Mouse (Mus musculus): ENCODE data around the gene Ncoa1.

Ncoa1 gene

GRCm38 (mm10) chr12:4433549-4433948 lies 43.4 kb downstream of the Ncoa1 start:
- CTCF ChIA-PET = no interaction called here
- POLR2A ChIA-PET = interaction anchor here in 1 of 4 experiments (0.6 to 1.2 kb wide), 2 partner anchors 13 to 90 kb away, joined by 3 read pairs; no protein-coding TSS in a partner anchor

- ChIA-PET CTCF (interaction anchor here in 1 of 4 experiments (0.7 kb wide), 1 partner anchor 66 kb away, joined by 3 read pairs; no protein-coding TSS in a partner anchor), POLR2A (interaction anchor here in 1 of 4 experiments (0.5 to 0.7 kb wide), 2 partner anchors 281 to 1034 kb away, joined by 3 read pairs; no protein-coding TSS in a partner anchor)
Measured at GRCm38 (mm10) chr12:4431978-4432377, 45.0 kb downstream of the Ncoa1 start.

GRCm38 (mm10) chr12:4430061-4430825 lies 46.7 kb downstream of the Ncoa1 start:
- ChIA-PET CTCF (interaction anchor here in 1 of 4 experiments (0.9 kb wide), 1 partner anchor 30 kb away, joined by 3 read pairs; no protein-coding TSS in a partner anchor), POLR2A (no interaction called here)

- CTCF ChIA-PET = no interaction called here
- POLR2A ChIA-PET = interaction anchor here in 1 of 4 experiments (0.6 to 1.2 kb wide), 3 partner anchors 8 to 240 kb away, joined by 3 to 4 read pairs (median 3); no protein-coding TSS in a partner anchor
Measured at GRCm38 (mm10) chr12:4418824-4419223, 58.2 kb downstream of the Ncoa1 start.

GRCm38 (mm10) chr12:4417626-4418263 lies 59.2 kb downstream of the Ncoa1 start:
- ChIA-PET POLR2A (interaction anchor here in 1 of 4 experiments (0.7 to 1.2 kb wide), 3 partner anchors 17 to 315 kb away, joined by 3 to 4 read pairs (median 3); no protein-coding TSS in a partner anchor), CTCF (no interaction called here)

- ChIA-PET CTCF (no interaction called here), POLR2A (no interaction called here)
Measured at GRCm38 (mm10) chr12:4407085-4407484, 69.9 kb downstream of the Ncoa1 start.

GRCm38 (mm10) chr12:4406155-4406554 lies 70.8 kb downstream of the Ncoa1 start:
- POLR2A ChIA-PET = interaction anchor here in 2 of 4 experiments (0.8 to 1.5 kb wide), 4 partner anchors 10 to 71 kb away, joined by 3 to 6 read pairs (median 4); partner anchors contain the start of gene Ncoa1 (in 1 of the 2)
- CTCF ChIA-PET = interaction anchor here in 1 of 4 experiments (0.6 kb wide), 1 partner anchor 15 kb away, joined by 4 read pairs; no protein-coding TSS in a partner anchor

GRCm38 (mm10) chr12:4403206-4403605 lies 73.8 kb downstream of the Ncoa1 start:
- CTCF ChIA-PET = interaction anchor here in 1 of 4 experiments (0.6 kb wide), 2 partner anchors 17 to 96 kb away, joined by 3 read pairs; no protein-coding TSS in a partner anchor
- POLR2A ChIA-PET = interaction anchor here in 1 of 4 experiments (0.7 kb wide), 2 partner anchors 47 to 116 kb away, joined by 4 to 5 read pairs; no protein-coding TSS in a partner anchor

GRCm38 (mm10) chr12:4396221-4396620 lies 80.8 kb downstream of the Ncoa1 start:
- ChIA-PET CTCF (interaction anchor here in 3 of 4 experiments (0.6 to 1.8 kb wide), 3 partner anchors 231 to 891 kb away, joined by 3 to 6 read pairs (median 3); no protein-coding TSS in a partner anchor), POLR2A (interaction anchor here (0.6 to 3.3 kb wide), 17 partner anchors 9 to 888 kb away, joined by 3 to 21 read pairs (median 3); partner anchors contain the start of genes Ptrhd1 (in 2 of the 4), Adcy3 (in 1 of the 4) and Cenpo (in 1 of the 4))

- ChIA-PET POLR2A (interaction anchor here (0.5 to 4.6 kb wide), 17 partner anchors 8 to 521 kb away, joined by 3 to 99 read pairs (median 5); partner anchors contain the start of genes Cenpo (in 3 of the 4) and Ptrhd1 (in 3 of the 4)), CTCF (interaction anchor here in 3 of 4 experiments (0.5 to 1.1 kb wide), 17 partner anchors 9 to 522 kb away, joined by 3 to 12 read pairs (median 4); partner anchors contain the start of genes Cenpo (in 1 of the 3) and Ptrhd1 (in 1 of the 3))
Measured at GRCm38 (mm10) chr12:4392590-4392989, 84.4 kb downstream of the Ncoa1 start.

GRCm38 (mm10) chr12:4392074-4392473 lies 84.9 kb downstream of the Ncoa1 start:
- POLR2A ChIA-PET = interaction anchor here (0.5 to 4.6 kb wide), 19 partner anchors 8 to 285 kb away, joined by 3 to 99 read pairs (median 5); partner anchors contain the start of genes Cenpo (in 3 of the 4) and Ptrhd1 (in 3 of the 4)
- CTCF ChIA-PET = interaction anchor here (0.5 to 1.1 kb wide), 18 partner anchors 10 to 523 kb away, joined by 3 to 12 read pairs (median 4); partner anchors contain the start of genes Cenpo (in 1 of the 4) and Ptrhd1 (in 1 of the 4)

- CTCF ChIA-PET = interaction anchor here in 2 of 4 experiments (0.5 to 1.0 kb wide), 2 partner anchors 267 to 284 kb away, joined by 4 to 5 read pairs; no protein-coding TSS in a partner anchor
- POLR2A ChIA-PET = interaction anchor here in 2 of 4 experiments (1.2 to 4.6 kb wide), 10 partner anchors 15 to 157 kb away, joined by 3 to 99 read pairs (median 4); partner anchors contain the start of genes Cenpo (in 2 of the 2) and Ptrhd1 (in 2 of the 2)
Measured at GRCm38 (mm10) chr12:4391256-4391655, 85.7 kb downstream of the Ncoa1 start.

GRCm38 (mm10) chr12:4390721-4391120 lies 86.3 kb downstream of the Ncoa1 start:
- ChIA-PET CTCF (interaction anchor here in 2 of 4 experiments (0.5 to 1.0 kb wide), 2 partner anchors 266 to 283 kb away, joined by 4 to 5 read pairs; no protein-coding TSS in a partner anchor), POLR2A (interaction anchor here in 3 of 4 experiments (0.9 to 4.6 kb wide), 15 partner anchors 15 to 571 kb away, joined by 3 to 99 read pairs (median 5); partner anchors contain the start of genes Cenpo (in 2 of the 3) and Ptrhd1 (in 2 of the 3))

GRCm38 (mm10) chr12:4386077-4386719 lies 90.8 kb downstream of the Ncoa1 start:
- ChIA-PET CTCF (interaction anchor here in 2 of 4 experiments (0.6 to 1.5 kb wide), 2 partner anchors 17 to 279 kb away, joined by 3 to 5 read pairs; no protein-coding TSS in a partner anchor), POLR2A (interaction anchor here (0.5 to 2.5 kb wide), 12 partner anchors 10 to 152 kb away, joined by 3 to 16 read pairs (median 4); partner anchors contain the start of genes Cenpo (in 2 of the 4) and Ptrhd1 (in 2 of the 4))

- CTCF ChIA-PET = no interaction called here
Measured at GRCm38 (mm10) chr12:4383061-4383460, 93.9 kb downstream of the Ncoa1 start.

GRCm38 (mm10) chr12:4379298-4379957 lies 97.6 kb downstream of the Ncoa1 start:
- CTCF ChIA-PET = no interaction called here
- POLR2A ChIA-PET = interaction anchor here in 2 of 4 experiments (0.5 to 1.5 kb wide), 3 partner anchors 10 to 79 kb away, joined by 3 to 15 read pairs (median 4); no protein-coding TSS in a partner anchor

More at GRCm38 (mm10) chr12:4383061-4383460, 93.9 kb downstream of the Ncoa1 start:
- POLR2A ChIA-PET = interaction anchor here in 2 of 4 experiments (0.7 to 3.0 kb wide), 8 partner anchors 9 to 26 kb away, joined by 3 to 9 read pairs (median 6); no protein-coding TSS in a partner anchor

- ChIA-PET POLR2A (interaction anchor here in 2 of 4 experiments (0.6 to 11.6 kb wide), 5 partner anchors 11 to 19 kb away, joined by 3 to 119 read pairs (median 4); no protein-coding TSS in a partner anchor), CTCF (no interaction called here)
Measured at GRCm38 (mm10) chr12:4376475-4376874, 100.5 kb downstream of the Ncoa1 start.
